Comparison of ENCODE assay signal across 8 mouse cellular contexts in the genomic region with DNA sequence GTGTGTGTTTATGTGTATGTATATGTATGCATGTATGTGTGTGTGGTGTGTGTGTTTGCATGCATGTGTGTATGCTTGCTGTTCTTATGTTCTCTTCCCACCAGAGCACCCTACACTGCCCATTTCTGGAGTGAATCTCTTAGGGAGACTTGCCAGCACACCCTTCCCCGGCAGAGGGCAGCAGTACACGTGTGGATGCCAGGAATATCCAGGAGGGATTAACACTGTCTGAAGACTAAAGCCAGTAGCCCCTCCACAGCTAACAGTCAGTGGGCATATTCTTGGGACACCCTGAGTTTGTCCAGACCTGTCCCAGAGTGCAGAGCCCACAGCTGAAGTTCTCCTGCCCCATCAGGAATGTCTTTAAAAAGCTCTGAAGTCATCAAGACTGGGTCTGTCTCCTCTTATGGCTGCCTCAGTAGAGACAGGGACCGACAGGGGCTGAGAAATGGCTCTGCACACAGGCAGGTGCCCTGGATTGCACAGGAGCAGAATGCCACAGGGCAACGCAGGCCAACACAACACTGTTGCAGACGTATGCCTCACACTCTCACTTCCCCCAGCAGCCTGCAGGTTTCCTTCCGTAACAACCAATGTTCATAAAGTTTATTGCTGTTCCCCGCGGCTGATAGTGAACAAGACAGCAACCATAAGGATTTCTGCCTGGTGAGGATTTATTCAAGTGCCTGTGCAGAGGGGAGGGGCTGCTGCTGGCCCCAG. TPM values are rescaled to one million over a fixed set of nuclear protein-coding genes. Genes with fewer than 3 reads are reported as not detected.
DNase-seq lines count a peak whose midpoint lies in the region; ATAC-seq lines count a peak whose summit lies in the region.

No protein-coding gene starts in this region.

- no peaks in the 10 kb centered on the region for H3K4me1 ChIP-seq in midbrain, embryonic 14.5 days (ENCODE audit: control insufficient read depth, insufficient read depth, low read length)

- no peaks in the 10 kb centered on the region for H3K36me3 ChIP-seq in midbrain, embryonic 14.5 days (ENCODE audit: control insufficient read depth, insufficient read depth, low read length)

- 72% methylated on average over 8 of the region's 8 CpGs for WGBS in midbrain, embryonic 14.5 days

- ATAC-seq in midbrain, embryonic 14.5 days (ENCODE audit: low FRiP score, low TSS enrichment): no peak

- no peaks in the 10 kb centered on the region for H3K27me3 ChIP-seq in midbrain, embryonic 14.5 days (ENCODE audit: control insufficient read depth, insufficient read depth, low read length)

- no peak overlapping the region for H3K4me3 ChIP-seq in midbrain, embryonic 14.5 days (replicated peaks; ENCODE audit: low read depth, low read length)

- no peak overlapping the region for H3K27ac ChIP-seq in midbrain, embryonic 14.5 days (replicated peaks; ENCODE audit: low read depth, low read length)

- no peak overlapping the region for H3K9ac ChIP-seq in midbrain, embryonic 14.5 days (replicated peaks; ENCODE audit: low read length)

- H3K9me3 ChIP-seq in midbrain, embryonic 14.5 days (ENCODE audit: control insufficient read depth, low read length): no peaks in the 10 kb centered on the region

- intact Hi-C loops in left cerebral cortex, postnatal 14 days (cut with DNase I): no loop called here

- no peak overlapping the region for H3K4me2 ChIP-seq in midbrain, embryonic 14.5 days (ENCODE audit: low read length)

- peak; percentile 62 to 68 for DNase-seq in cerebellum, adult 18-20 months
- DNase-seq in cerebellum, adult 11-12 months: no peak
- DNase-seq in right cerebral cortex, adult 2 months (ENCODE audit: low spot score in 2 of 2): peak; percentile 75 to 76
- no peak for DNase-seq in right cerebral cortex, adult 18-20 months
- peak; percentile 52 for DNase-seq in forelimb bud, embryonic 11.5 days (ENCODE audit: low read depth, low spot score)
- DNase-seq in left cerebral cortex, postnatal 14 days (ENCODE audit: low spot score in 2 of 2): peak; percentile 71 to 78
- DNase-seq in midbrain, embryonic 14.5 days: peak; percentile 85
- no peak for DNase-seq in thymus, postnatal 36 days

RNA-seq across cellular contexts. Expression of a gene that starts 2.4 kb away (rescaled TPM):
- total RNA-seq in left cerebral cortex, postnatal 14 days (2021): under 1 TPM; 0.23 to 0.29 TPM
- polyA plus RNA-seq in midbrain, embryonic 14.5 days (2014; fragmentation: Nextera tagmentation; extraction: Ambion mirVana): 0.20 and 0.36 TPM in 2 replicates

RNA-seq across cellular contexts. Expression of a gene that starts 31.5 kb away (rescaled TPM):
- total RNA-seq in left cerebral cortex, postnatal 14 days (2021): 100 to 1,000 TPM; 201 to 202 TPM
- 353 and 471 TPM in 2 replicates for polyA plus RNA-seq in midbrain, embryonic 14.5 days (2014; fragmentation: Nextera tagmentation; extraction: Ambion mirVana)

RNA-seq across cellular contexts. Expression of a gene that starts 39.1 kb away (rescaled TPM):
- 10 to 100 TPM; 46.0 to 49.5 TPM for total RNA-seq in left cerebral cortex, postnatal 14 days (2021)
- polyA plus RNA-seq in midbrain, embryonic 14.5 days (2014; fragmentation: Nextera tagmentation; extraction: Ambion mirVana): 20.8 and 30.7 TPM in 2 replicates

Comparison
In these comparisons a context has a peak if more than half of its experiments do, and no peak if none do; other contexts are left out.
1. DNase-seq: peak in cerebellum, adult 18-20 months (2 of 2), right cerebral cortex, adult 2 months (2 of 2), forelimb bud, embryonic 11.5 days (single experiment), left cerebral cortex, postnatal 14 days (2 of 2) and midbrain, embryonic 14.5 days (single experiment); none in cerebellum, adult 11-12 months (single experiment), right cerebral cortex, adult 18-20 months (single experiment) and thymus, postnatal 36 days (0 of 2).